Mouse (Mus musculus): ENCODE results near the gene Cd320.
"Not testable (repeated sequence)": the region's sequence is repeated elsewhere in the genome, so short reads cannot be mapped to it uniquely, and the experiment has no call there.

- TF ChIP-seq CTCF (IDR thresholded peaks at IDR 0.05; ENCODE audit: borderline replicate concordance, insufficient read depth, low read depth, low read length); POLR2A (IDR thresholded peaks at IDR 0.05; ENCODE audit: borderline replicate concordance, insufficient read depth, low read length): not testable (repeated sequence)
Observed at GRCm38 (mm10) chr17:33823171-33823570, 19.7 kb upstream of the Cd320 start.

Data from cerebellum, adult 2 months (tissue).